Mouse (Mus musculus) B cell, adult 2 months (primary cell): ENCODE measurements around the gene Gm20518.
A peak's percentile ranks its signal among the peaks of the same experiment; 100 is the strongest.

ENCODE experiments used
- DNase-seq, 2 experiments: peaks; one replicate each; pipeline ENCODE4 v3.0.0; 2022

The Gm20518 gene

DNA sequence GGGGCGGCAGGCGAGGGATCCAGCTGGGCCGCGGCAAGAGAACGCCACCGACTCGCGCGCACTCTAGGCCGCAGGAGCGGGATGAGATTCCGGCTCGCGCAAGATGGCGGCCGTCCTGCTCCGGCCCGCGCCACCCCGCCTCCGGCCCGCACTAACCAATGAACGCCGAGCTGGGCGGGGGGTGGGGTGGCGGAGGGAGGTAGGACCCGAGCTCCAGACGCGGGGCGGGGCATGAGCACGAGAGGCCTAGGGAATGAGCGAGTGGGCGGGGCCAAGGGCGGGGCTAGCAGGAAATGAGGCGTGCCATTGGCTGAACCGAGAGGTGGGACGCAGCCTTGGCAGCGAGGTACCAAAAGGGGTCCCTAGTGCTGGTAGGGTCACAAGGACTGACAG lies at the start of gene Gm20518:
Gene Gm20518, minus strand, starts transcription at position 105 of the 393 bp plus-strand sequence.
- peak; percentile 99 to 100 for DNase-seq

DNA sequence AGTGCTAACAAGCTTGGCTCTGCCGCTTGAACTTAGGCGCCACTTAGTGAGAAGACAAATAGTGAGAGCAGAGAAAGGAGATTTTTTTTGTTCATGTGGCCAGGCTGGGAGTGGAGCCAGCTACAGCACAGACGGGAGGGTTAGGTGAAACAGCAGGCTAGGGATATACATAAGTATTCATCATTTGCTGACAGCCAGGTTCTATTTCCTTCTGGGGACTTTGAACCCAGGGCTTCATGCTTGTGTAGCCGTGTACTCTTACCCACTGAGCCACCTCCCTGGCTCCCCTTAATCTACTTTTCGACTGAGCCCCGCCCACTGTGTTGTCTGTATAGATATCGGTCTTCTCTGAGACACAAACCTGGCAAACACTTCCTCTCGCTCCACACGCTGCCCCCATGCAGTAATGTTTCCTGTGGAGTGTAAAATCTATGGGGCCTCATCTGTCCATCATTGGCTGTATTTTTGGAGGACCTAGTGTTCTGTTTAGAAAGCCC lies 47.8 kb upstream of the Gm20518 start:
- no peak for DNase-seq

DNA sequence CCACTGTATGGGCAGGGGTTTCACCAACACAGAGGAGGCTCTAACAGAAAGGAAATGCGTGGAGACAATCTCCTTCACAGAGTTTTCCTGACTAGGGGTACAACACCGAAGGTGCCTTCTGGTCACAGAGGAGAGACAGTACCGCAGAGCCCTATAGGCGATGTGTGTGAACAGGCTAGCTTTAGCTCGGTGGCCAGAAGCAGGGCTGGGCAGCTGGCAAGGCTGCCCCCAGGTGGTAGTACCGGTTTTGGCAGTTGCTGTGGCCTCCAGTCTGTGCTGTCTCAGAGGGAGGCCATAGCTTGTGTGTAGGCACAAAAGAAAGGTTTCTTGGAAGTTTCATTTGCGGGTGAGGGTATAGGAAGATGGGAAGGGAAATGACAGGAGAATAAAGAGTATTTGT lies 47.4 kb upstream of the Gm20518 start:
- DNase-seq, result peak; percentile 80 to 82

DNA sequence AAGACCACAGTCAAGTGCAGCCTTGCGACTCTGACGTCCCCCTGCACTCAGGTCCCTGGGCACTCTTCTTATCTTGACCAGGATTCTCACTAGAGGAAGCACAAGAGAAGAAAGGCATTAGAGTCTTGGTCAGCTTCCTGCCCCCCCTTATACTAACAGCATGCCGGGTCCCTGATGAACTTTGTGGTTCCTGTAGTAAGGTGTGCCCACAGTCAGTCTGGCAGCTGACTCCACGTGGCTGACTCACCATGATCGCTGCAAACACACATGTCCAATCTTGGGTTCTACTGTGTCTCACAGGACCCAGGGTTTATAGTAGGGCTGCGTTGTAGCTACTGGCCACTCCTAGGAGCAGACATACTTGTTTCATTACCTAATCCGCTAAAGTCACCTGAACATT lies 46.7 kb upstream of the Gm20518 start:
- no peak for DNase-seq

DNA sequence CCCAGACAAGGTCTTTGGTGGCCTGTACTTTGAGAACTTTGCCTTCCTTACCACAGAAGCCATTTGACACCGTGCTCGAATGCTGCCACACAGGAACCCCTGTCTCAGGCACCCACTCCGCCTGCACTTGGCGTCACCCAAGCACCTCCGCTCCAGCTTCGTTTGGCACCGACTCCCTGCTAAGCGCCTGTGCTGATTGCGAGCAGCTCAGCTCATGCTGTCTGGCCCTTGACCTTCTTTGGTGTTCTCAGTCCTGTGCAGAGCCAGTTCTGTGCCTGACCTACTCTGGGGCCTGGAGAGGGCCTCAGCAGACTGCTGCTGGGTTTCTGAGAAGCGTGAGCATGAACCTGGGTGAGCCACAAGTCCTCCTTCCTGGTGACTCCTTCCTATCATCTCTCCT lies 45.3 kb upstream of the Gm20518 start:
- no peak for DNase-seq

DNA sequence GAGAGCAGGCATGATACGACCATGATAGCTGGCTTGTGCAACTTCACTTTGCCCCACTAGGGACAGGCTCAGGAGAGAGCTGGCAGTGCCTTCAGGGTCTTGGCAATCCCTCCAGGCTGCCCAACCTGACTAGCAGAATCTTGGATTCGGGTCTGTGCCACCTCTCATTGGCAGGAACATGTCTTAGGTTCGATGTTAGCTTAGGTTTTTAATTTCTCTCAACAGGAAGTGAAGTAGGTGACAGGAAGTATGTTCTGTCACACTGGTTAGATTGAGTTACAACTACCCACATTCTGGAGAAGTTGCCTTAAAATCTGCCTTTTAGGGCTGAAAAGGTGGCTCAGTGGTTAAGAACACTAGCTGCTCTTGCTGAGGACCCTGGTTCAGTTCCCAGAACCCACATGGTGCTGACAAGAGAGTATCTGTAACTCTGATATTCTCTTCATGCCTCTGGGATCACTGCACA lies 43.0 kb upstream of the Gm20518 start:
- DNase-seq, result peak in 1 of 2 experiments; percentile 26

DNA sequence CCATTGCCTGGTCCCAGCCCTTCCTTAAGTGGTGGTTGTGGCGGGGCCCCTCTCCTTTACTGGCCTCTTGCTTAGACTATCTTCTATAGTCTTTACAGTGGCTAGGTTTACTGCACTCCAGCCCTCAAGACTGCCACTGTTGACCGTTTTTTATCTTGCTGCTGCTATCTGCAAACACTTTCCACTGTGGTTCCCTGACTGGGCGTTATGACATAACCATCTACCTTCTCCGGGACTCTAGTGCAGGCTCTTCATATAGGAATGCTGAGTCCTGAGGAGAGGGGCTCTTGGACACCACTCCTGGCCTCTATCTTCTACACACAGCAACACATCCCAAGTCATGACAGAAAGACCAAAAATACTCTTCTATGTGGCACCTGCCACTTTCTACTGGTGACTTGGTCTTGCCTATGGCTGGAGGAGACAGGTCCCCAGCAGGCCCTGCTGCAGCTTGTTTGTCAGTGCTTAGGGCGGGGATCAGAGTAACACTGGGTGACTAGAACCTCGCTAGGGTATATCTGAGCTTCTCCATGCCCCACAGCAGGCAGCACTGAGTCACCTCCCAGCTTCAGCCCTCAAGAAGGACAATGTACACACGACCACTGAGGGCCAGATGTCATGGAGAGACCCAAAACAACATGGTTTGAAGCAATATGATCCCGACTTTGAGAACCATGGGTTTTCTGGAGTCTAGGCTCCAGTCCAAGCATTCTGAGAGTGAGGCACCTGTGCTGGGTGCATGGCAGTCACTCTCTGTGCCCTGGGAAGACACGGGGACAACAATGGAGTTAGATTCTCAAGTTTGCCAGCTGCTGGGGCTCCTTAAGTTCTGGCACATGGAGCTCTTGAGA lies 42.3 kb upstream of the Gm20518 start:
- no peak for DNase-seq

DNA sequence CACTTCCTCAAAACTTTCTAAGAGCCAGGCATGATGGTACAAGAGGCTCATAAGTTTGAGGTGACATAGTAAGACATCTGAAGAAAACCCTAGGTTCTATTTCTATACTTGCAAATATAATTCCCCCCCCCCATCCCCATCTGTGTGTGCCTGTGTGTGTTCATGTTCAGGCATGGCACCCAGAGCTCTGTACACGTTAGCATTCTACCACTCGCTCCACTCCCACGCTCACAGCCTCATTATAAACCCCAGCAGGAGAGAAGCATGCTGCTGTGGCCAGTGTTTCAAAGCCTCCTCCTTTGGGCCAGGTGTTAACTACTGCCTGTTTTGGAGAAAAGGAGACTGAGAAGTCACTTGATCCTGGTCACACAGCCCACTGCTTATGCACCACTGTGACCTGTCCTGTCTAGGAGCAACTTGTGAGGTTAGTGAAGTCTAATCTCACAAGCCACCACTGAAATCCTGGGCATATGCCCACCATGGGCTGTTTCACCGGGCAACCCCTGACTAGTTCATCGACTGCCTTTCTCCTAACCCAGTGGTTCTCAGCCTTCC lies 40.5 kb upstream of the Gm20518 start:
- DNase-seq, result no peak

DNA sequence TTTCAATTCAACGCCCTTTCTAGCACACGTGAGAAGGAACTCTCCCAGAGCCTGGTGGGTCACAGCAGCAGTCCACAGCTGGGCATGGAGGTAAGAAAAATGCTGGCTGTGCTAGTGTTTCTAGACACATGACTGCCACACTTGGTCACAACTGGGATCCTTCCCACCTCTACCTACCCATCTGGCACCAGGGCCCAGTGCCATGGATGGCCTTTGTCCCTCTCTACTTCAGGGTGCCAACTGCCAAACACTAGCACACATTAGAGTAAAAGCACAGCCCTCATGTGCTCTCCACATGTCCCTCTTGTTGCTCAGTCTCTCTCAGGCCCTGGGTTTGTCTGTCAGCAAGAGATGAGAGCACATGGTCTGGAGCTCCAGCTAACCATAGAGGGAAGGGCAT lies 38.2 kb upstream of the Gm20518 start:
- no peak for DNase-seq

DNA sequence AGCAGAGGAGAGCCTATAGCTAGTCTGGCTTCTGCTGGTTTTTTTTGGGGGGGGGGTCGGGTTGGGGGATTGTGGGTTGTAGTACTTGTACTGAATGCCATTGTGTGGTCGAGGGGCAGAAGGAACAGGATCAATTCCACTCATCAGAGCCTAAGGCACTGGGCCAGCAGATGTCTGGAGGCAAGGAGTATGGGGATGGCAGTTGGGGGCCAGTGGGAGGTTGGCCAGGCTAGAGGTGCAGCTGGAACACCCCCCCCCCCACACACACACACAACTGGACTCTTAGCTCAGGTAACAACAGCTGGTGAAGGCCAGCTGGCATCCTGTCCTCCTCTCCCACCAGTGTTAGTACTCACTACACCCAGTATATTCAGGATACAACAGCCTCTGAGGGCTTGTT lies 37.7 kb upstream of the Gm20518 start:
- DNase-seq, result no peak

DNA sequence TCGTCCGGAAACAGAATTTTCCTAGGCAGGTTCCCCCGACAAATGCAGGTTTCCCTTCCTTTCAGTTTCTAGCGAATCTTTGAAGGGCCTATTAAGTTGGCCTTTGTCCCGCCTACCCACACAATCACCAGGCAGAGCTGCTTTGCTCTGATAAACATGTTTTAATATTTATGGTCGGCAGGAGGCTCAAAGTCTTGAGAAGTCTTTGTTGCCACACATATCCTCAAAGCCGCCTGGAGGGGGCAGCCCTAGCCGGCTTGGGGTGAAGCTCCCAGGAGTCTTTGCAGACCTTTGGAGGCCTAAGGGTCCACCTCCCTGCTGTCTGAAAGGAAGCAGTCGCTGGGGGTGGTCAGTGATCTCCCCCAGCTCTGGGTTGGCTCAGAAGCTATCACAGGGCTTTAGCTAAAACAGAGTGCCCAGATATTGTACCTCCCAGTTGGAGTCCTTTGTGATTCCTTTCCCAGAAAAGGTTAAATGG lies 37.2 kb upstream of the Gm20518 start:
- DNase-seq, result peak; percentile 85 to 88

DNA sequence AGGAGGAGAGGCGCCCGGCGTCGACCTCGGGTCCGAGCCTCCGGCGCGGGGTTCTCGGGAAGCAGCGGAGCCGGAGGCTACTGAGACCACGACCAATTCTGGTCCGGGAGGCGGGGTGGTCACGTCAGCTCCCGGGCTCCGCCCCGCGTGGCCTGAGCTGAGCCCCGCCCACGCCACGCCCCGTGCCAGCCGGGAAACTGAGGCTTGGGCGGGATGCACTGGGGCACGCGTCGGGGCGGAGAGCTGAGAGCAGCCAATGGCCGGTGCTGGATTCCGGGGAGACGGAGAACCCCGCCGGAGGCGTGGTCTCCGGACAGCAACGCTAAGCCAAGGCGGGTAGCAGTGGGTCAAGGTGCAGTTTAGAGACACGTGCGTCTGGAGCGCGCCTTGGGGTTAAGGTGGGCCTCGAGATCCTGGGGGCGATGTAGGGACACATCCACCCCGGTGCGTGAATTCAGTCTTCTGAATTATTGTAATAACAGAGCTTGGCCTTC lies 36.7 kb upstream of the Gm20518 start, which contains the start of gene Slc25a1:
Gene Slc25a1, minus strand, starts transcription at position 133 of the 494 bp plus-strand sequence.
- DNase-seq, result peak; percentile 60 to 63

DNA sequence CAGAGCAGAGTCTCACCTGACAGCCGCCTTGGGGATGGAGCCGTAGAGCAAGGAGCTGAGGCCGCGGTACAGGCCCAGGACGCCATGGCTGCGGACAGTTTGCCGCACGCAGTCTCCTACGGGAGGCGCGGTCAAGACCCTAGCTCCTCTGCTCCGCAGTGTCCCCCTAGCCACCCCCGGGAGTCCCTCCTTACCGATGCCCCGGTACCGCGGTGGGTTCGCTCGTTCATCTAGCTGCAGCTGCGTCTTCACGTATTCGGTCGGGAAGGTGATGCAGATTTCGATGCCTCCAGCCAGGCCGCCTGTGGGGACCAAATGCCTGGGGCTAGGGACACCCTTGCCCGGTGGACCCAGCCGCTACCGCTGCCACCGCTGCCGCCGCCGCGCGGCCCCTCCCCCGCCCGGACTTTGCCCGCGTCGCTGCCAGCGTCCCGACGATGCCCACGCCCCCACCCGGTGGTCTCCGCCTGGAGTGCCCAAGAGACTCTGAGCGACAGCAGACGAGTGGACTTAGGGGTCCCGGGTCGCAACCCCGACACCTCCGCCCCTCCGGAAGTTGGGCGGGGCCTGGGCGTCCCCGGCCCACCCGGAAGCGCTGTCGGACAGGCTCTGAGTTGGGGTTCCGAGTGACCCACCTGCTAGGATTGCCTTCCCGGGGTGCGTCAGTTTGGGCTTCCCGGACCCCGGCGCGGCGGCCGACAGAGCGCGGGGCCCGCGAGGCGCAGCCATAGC lies 36.0 kb upstream of the Gm20518 start:
- peak; percentile 45 to 57 for DNase-seq

DNA sequence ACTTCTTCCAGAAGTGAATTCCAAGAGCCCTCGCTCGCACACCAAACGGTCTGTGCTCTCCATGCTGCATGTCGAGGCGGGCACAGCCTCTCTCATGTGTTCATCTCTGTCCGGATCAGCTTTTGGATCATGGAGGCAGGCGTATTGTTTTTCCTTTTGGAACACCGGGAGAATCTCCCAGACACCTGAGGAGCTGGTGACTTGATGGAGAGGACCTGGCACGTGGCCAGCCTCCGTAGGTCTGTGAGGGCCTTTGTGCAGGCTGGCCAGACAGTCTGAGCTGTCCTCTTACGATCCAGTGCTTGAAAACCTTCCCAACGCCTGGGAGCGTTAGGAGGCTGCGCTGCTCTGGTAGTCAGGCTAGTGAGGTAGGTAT lies 30.7 kb upstream of the Gm20518 start:
- no peak for DNase-seq

DNA sequence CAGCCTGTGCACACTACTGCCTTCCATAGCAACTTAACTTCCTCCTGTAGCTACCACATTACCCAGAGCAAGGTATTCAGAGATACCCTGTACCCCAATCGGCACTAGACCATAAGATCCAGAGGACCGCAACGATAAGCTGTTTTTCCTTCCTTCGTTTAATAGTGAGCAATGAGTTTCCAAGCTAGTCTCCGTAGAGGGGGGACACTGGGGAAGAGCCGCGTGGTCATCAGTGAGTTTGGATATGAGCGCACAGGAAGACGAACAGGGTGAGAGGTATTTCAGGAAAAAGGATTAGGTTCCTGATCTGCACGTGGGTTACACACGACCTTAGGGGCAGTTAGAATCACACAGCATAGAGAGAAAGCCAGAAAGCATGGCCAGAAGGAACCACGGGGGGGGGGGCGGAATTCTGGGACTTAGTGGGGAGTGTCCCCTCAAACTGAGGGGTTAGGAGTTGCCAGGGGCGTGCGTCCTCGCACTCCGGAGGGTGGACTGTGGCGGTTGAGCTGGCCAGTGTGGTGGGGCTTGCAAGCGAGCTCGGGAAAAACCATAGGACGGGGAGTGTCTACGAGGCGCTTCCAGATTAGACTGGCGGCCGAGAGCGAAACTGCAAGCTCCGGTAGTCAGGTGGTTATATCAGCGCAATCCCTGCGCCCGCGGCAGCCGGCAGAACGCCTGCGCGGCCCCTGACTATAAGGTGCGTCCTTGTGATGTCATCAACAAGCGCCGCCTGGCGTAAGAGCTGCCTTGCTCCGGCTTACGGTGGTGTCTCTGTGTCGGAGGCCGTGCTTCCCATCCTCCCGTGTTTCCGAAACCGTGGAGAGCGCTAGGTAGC lies 30.1 kb upstream of the Gm20518 start:
- peak; percentile 94 to 95 for DNase-seq

DNA sequence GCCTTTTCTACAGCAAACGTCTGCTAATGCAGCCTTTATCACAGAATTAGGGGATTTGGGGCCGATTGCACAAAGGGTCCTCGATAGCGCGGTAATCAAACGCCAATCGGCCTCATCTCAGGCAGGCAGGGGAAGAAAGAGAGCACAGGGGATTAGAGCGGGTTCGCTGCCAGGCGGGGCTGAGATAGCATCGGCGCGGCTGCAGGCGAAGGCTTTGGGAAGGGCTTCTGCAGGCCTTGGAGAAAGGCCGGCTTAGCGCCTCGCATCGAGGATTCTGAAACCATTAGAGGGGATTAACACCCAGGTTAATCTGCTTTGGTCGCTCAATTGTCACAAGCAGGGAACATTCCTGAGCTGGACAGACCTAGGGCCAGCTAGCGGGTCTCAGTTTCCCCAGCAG lies 29.1 kb upstream of the Gm20518 start:
- DNase-seq, result no peak

DNA sequence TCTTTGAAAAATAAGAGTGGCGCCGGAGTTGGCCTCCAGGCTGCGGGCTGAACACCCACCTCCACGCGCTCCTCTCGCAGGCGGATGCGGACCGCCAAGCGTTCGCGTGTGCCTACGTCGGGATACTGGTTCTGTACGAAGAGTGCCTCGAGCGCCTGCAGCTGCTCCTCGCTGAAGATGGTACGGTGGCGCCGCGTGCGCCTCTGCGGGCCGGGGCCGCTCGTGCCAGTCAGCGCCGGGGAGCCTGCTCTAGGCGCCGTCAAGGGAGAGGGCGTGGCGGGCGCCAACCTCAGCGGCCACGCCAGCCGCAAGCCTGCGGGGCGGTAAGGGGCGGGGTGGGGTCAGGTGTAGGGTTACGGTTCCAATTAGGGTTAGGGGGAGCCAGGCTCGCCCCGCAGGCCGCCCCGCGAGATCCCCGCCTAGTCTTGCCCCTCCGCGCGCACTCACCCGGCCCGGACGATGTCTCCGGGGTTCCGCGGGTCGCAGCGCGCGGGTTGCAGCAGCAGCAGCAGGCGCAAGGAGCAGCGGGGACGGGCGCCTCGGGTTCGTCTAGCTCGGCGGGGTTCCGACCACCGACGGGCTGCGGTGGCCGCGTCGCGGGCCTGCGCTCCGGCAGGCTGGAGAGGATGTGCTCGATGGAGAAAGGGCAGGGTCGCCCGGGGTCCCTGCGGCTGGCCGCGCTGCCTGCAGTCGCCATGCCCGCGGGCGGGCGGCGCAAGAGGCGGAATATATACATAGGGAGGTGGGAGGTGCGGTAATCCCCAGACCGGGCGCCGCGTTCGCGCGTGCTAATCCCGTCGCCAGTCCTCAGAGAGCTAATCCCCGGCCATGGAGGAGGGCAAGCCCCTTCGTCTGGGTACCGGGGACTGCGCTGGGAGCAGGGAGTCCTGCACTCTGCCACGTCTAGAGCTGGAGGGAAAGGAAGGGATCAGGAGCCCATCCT lies 23.1 kb upstream of the Gm20518 start, which contains the start of gene Gsc2:
Gene Gsc2, minus strand, starts transcription at position 753 of the 943 bp plus-strand sequence.
- DNase-seq, result peak; percentile 44 to 47

DNA sequence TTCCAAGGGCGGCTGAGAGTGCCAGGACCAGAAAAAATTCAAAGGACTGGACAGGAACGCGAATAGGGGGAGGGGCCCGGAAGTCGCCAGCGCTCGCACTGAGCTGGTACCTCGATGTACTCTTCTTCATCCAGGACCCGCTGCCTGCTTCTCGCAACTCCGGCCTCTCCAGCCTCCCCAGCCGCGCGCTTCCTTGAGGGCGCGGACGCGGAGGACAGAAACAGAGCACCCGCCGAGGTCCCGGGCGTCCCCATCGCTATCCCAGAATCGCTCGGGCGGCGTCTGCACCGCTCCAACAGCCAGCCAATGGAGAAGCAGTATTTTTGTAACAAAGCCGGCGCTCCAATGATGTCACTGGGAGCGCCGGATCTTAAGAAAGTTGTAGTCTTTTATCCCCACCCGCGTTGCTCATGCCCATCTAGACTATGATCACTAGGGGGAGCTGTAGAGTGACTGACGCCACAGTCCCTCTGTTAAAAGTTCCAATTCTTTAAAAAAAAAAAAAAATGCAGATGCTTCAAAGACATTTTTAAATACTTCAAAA lies 19.7 kb upstream of the Gm20518 start, which contains the start of gene Ess2:
Gene Ess2, minus strand, starts transcription at position 297 of the 544 bp plus-strand sequence.
- DNase-seq, result peak; percentile 88 to 90

DNA sequence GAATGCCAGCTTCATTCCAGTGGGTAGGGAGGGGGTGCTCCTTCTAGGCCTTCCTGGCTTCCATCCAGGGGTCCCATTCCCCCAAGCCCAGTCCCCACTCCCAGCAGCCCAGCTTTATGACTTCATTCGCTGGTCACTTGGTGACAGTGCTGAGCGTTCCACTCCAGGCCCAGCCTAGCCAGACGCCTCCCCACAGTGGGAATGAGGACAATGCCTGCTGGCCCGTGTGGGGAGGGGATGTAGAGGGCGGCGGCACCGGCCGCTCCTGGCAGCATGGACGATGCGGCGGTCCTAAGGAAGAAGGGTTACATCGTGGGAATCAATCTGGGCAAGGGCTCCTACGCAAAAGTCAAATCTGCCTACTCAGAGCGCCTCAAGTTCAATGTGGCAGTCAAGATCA lies 7.0 kb upstream of the Gm20518 start, which contains the start of the genes Dgcr2 and Tssk2:
Gene Dgcr2, minus strand, starts transcription at position 101 of the 400 bp plus-strand sequence.
Gene Tssk2, plus strand, starts transcription at position 176 of the 400 bp plus-strand sequence.
- DNase-seq, result no peak

DNA sequence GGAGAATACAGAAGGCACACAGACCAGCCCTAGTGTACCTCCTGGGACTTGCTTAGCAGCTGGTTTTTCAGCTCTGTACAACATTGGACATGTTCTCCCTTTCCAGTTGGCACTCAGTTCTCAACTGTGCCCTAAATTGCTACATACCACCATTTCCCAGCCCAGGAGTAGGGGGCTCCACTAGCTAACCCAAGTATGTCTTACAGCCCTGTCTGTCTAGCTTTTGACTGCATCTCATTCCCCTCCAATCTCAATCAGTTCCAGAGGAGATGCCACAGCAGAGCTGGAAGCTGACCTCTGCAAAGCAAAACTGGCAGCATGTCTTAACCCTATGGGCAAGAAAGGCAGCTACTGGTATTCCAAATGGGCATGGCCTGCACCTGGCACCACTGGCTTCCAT lies 4.6 kb upstream of the Gm20518 start:
- DNase-seq, result no peak
